ENCODE assay signal across 6 mouse cellular contexts in genomic region chr4:136259916-136260315, GRCm38 (mm10). TPM values are rescaled to one million over a fixed set of nuclear protein-coding genes. Genes with fewer than 3 reads are reported as not detected.
"Had no signal": no experiment of that assay in that cellular context is flagged by ENCODE, and none has a peak within 500 bp of the region (broad histone marks: within the 10 kb centered on the region; RNA-seq: fewer than 3 reads in every experiment).

No protein-coding gene starts in this region.

- H3K4me2 ChIP-seq: kidney, embryonic 15.5 days; limb, embryonic 12.5 days; liver, embryonic 15.5 days; midbrain, embryonic 13.5 days; neural tube, embryonic 12.5 days had no signal

- H3K9ac ChIP-seq: kidney, embryonic 15.5 days; limb, embryonic 12.5 days; liver, embryonic 15.5 days; midbrain, embryonic 13.5 days had no signal

- H3K4me3 ChIP-seq: kidney, embryonic 15.5 days; limb, embryonic 12.5 days; liver, embryonic 15.5 days; midbrain, embryonic 13.5 days; neural tube, embryonic 12.5 days had no signal

- H3K27me3 ChIP-seq: kidney, embryonic 15.5 days; midbrain, embryonic 13.5 days; neural tube, embryonic 12.5 days had no signal

- H3K9me3 ChIP-seq: kidney, embryonic 15.5 days; limb, embryonic 12.5 days; liver, embryonic 15.5 days; midbrain, embryonic 13.5 days; neural tube, embryonic 12.5 days had no signal

- H3K36me3 ChIP-seq: kidney, embryonic 15.5 days; limb, embryonic 12.5 days; liver, embryonic 15.5 days; midbrain, embryonic 13.5 days; neural tube, embryonic 12.5 days had no signal

- H3K27ac ChIP-seq: kidney, embryonic 15.5 days; limb, embryonic 12.5 days; liver, embryonic 15.5 days; midbrain, embryonic 13.5 days; neural tube, embryonic 12.5 days had no signal

- H3K4me1 ChIP-seq: limb, embryonic 12.5 days; neural tube, embryonic 12.5 days had no signal

RNA-seq across cellular contexts. Expression of gene Asap3, which starts 53.8 kb away (rescaled TPM):
- total RNA-seq: megakaryocyte progenitor cell, adult 5-6 weeks had no signal
